Mouse (Mus musculus): ENCODE results near the gene Ehd2.

- TF ChIP-seq POLR2A (IDR thresholded peaks at IDR 0.05; ENCODE audit: borderline replicate concordance, extremely low read depth, insufficient read depth, insufficient read length, poor library complexity, severe bottlenecking) (no peak), CTCF (IDR thresholded peaks at IDR 0.05; ENCODE audit: borderline replicate concordance, extremely low read depth, insufficient read depth, insufficient read length) (no peak)
These were observed 65.9 kb downstream of the Ehd2 start for GRCm38 (mm10) chr7:15901366-15902048.
